Mouse (Mus musculus) spleen, adult 2 months (tissue): Measurements from ENCODE around the gene Rpl31. TPM values are rescaled to one million over a fixed set of nuclear protein-coding genes. Genes with fewer than 3 reads are reported as not detected.
A peak's percentile ranks its signal among the peaks of the same experiment; 100 is the strongest.

Experiments used
- DNase-seq, 2 experiments: peaks; one replicate each; pipeline versions ENCODE4 v3.0.0 to v3.0.0-alpha.2; 2012 to 2021; ENCODE audit warnings: low spot score in 2 of 2, low read depth in 1 of 2
- H3K27ac ChIP-seq: fragments of 200-500 bp; 2 replicates; pipeline ENCODE4 v1.5.1; 2012; ENCODE audit warnings: low read length, inconsistent platforms; ENCODE audit not compliant: insufficient read depth
- H3K27me3 ChIP-seq: fragments of 200-500 bp; 2 replicates; pipeline ENCODE4 v1.6.1; 2012; ENCODE audit warnings: mild to moderate bottlenecking, moderate library complexity, low read length, inconsistent platforms; ENCODE audit not compliant: control insufficient read depth, insufficient read depth
- H3K36me3 ChIP-seq: fragments of 200-500 bp; 2 replicates; pipeline ENCODE4 v1.6.1; 2012; ENCODE audit warnings: mild to moderate bottlenecking, low read length, inconsistent platforms; ENCODE audit not compliant: control insufficient read depth, insufficient read depth
- H3K4me1 ChIP-seq: fragments of 200-500 bp; 2 replicates; pipeline ENCODE4 v1.6.1; 2011; ENCODE audit warnings: inconsistent platforms; ENCODE audit not compliant: control insufficient read depth, insufficient read depth, insufficient read length
- H3K4me3 ChIP-seq: fragments of 200-500 bp; 2 replicates; pipeline ENCODE4 v1.5.1; 2011; ENCODE audit warnings: mild to moderate bottlenecking, inconsistent platforms; ENCODE audit not compliant: insufficient read depth, insufficient read length; ENCODE audit errors: extremely low read depth
- CTCF ChIP-seq: fragments of 200-500 bp; IDR thresholded peaks from 2 replicates; pipeline ENCODE4 v1.5.1; 2011; ENCODE audit warnings: mild to moderate bottlenecking, inconsistent platforms; ENCODE audit not compliant: insufficient read depth, insufficient read length, insufficient replicate concordance; ENCODE audit errors: extremely low read depth
- POLR2A ChIP-seq: fragments of 200-500 bp; IDR thresholded peaks from 2 replicates; pipeline ENCODE4 v1.6.1; 2011; ENCODE audit warnings: low read depth, low read length, inconsistent platforms
- WGBS: fragments of 180-500 bp; shearing (Covaris S2); methylation state at CpG from one replicate; pipeline ENCODE4 v1.1.7; 2018; 5-methylcytosine and 5-hydroxymethylcytosine counted together
- polyA plus RNA-seq: library from polyadenylated mRNA; depleted of rRNA; stranded (reverse); fragments of >200 nt; gene quantifications from 2 replicates; pipeline ENCODE4 v1.2.3, GENCODE M21; 2012

The Rpl31 gene
- polyA plus RNA-seq, 1 experiment, result 163 TPM

GRCm38 (mm10) chr1:39387497-39387896 lies 19.9 kb downstream of the Rpl31 start:
- H3K4me3 ChIP-seq, result no peak overlapping the region
- WGBS, result 94% methylated on average over 4 of the region's 4 CpGs
- no peaks in the 10 kb centered on the region for H3K36me3 ChIP-seq
- no peaks in the 10 kb centered on the region for H3K27me3 ChIP-seq
- TF ChIP-seq CTCF, result no peak
- TF ChIP-seq POLR2A, result no peak
- no peaks in the 10 kb centered on the region for H3K4me1 ChIP-seq
- H3K27ac ChIP-seq, result no peak overlapping the region
- DNase-seq, result no peak

- Histone ChIP-seq H3K27me3 (no peaks in the 10 kb centered on the region), H3K4me3 (no peak overlapping the region), H3K27ac (no peak overlapping the region), H3K36me3 (no peaks in the 10 kb centered on the region), H3K4me1 (no peaks in the 10 kb centered on the region)
- no peak for DNase-seq
- TF ChIP-seq CTCF (no peak), POLR2A (no peak)
- WGBS, result 83% methylated on average over 2 of the region's 2 CpGs
Observed at GRCm38 (mm10) chr1:39388163-39388562, 20.5 kb downstream of the Rpl31 start.

- H3K27me3 ChIP-seq, result no peaks in the 10 kb centered on the region
- WGBS, result 85% methylated on average over 11 of the region's 11 CpGs
- H3K4me1 ChIP-seq, result no peaks in the 10 kb centered on the region
- TF ChIP-seq CTCF (no peak), POLR2A (no peak)
- no peaks in the 10 kb centered on the region for H3K36me3 ChIP-seq
- no peak overlapping the region for H3K27ac ChIP-seq
- H3K4me3 ChIP-seq, result no peak overlapping the region
- no peak for DNase-seq
Observed at GRCm38 (mm10) chr1:39389338-39389737, 21.7 kb downstream of the Rpl31 start.

- H3K27me3 ChIP-seq, result no peaks in the 10 kb centered on the region
- no peaks in the 10 kb centered on the region for H3K36me3 ChIP-seq
- WGBS, result 96% methylated on average over 6 of the region's 6 CpGs
- H3K27ac ChIP-seq, result no peak overlapping the region
- no peak for TF ChIP-seq CTCF
- TF ChIP-seq POLR2A, result no peak
- no peak overlapping the region for H3K4me3 ChIP-seq
- no peak for DNase-seq
- no peaks in the 10 kb centered on the region for H3K4me1 ChIP-seq
Observed at GRCm38 (mm10) chr1:39391652-39392051, 24.0 kb downstream of the Rpl31 start.

GRCm38 (mm10) chr1:39392189-39392588 lies 24.5 kb downstream of the Rpl31 start:
- no peaks in the 10 kb centered on the region for H3K4me1 ChIP-seq
- 79% methylated on average over 3 of the region's 3 CpGs for WGBS
- H3K36me3 ChIP-seq, result no peaks in the 10 kb centered on the region
- H3K27me3 ChIP-seq, result no peaks in the 10 kb centered on the region
- H3K4me3 ChIP-seq, result no peak overlapping the region
- peak in 1 of 2 experiments; percentile 64 for DNase-seq
- no peak overlapping the region for H3K27ac ChIP-seq
- peak; percentile 86; the same call in 1 of the 2 replicates for TF ChIP-seq CTCF
- TF ChIP-seq POLR2A, result no peak

- no peak for TF ChIP-seq CTCF
- no peak for TF ChIP-seq POLR2A
- H3K4me3 ChIP-seq, result no peak overlapping the region
- H3K36me3 ChIP-seq, result no peaks in the 10 kb centered on the region
- 71% methylated on average over 8 of the region's 8 CpGs for WGBS
- H3K4me1 ChIP-seq, result no peaks in the 10 kb centered on the region
- H3K27me3 ChIP-seq, result no peaks in the 10 kb centered on the region
- H3K27ac ChIP-seq, result no peak overlapping the region
- DNase-seq, result no peak
Observed at GRCm38 (mm10) chr1:39393217-39393867, 25.7 kb downstream of the Rpl31 start.

GRCm38 (mm10) chr1:39394096-39394495 lies 26.5 kb downstream of the Rpl31 start:
- H3K27ac ChIP-seq, result no peak overlapping the region
- DNase-seq, result no peak
- no peaks in the 10 kb centered on the region for H3K27me3 ChIP-seq

More at GRCm38 (mm10) chr1:39394096-39394495, 26.5 kb downstream of the Rpl31 start:
- H3K4me1 ChIP-seq, result no peaks in the 10 kb centered on the region
- H3K4me3 ChIP-seq, result no peak overlapping the region
- TF ChIP-seq CTCF (no peak), POLR2A (no peak)
- H3K36me3 ChIP-seq, result no peaks in the 10 kb centered on the region
- 83% methylated on average over 10 of the region's 10 CpGs for WGBS
